8 mouse cellular contexts compared by ENCODE assay signal in the genomic region with DNA sequence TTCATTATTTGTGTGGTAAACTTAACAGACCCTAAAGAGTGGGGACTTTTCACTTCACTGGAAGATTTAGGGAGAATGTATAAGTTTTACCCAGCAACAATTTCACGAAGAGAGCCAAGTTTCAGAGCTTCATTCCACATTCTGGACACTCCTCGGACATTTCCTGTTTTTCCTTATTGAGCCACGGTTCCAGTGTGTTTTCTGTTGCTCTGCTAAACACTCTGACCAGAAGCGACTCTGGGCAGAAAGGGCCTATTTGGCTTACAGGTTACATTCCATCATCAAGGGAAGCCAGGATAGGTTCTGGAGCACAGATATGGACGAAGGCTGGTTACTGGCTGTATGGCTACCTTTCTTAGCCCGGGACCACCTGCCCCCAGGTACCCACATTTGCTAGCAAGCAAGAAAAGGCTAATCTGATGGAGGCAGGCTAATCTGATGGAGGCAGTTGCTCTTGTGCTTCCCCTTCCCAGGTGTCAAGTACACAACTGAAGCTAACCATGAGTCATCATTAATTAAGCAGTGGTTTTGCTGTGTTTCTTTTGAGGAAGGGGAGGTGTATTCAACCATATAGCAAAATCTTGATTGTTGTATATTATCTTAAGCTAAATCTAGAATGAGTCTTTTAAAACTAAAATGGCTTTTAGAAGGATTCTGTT. TPM values are rescaled to one million over a fixed set of nuclear protein-coding genes. Genes with fewer than 3 reads are reported as not detected.
A peak's percentile ranks its signal among the peaks of the same experiment; 100 is the strongest.
DNase-seq lines count a peak whose midpoint lies in the region; ATAC-seq and TF ChIP-seq lines count a peak whose summit lies in the region.

No protein-coding gene starts in this region.

- no peaks in the 10 kb centered on the region for H3K27me3 ChIP-seq in Patski
- no peaks in the 10 kb centered on the region for H3K27me3 ChIP-seq in hindbrain, embryonic 12.5 days
- no peaks in the 10 kb centered on the region for H3K27me3 ChIP-seq in midbrain, embryonic 14.5 days (ENCODE audit: control insufficient read depth, insufficient read depth, low read length)

- in situ Hi-C loops in Patski (cut with MboI; ENCODE audit: low pct_unique_long_range_greater_than_20kb): no loop called here

- WGBS in hindbrain, embryonic 12.5 days: 77% methylated on average over 6 of the region's 6 CpGs
- 86% methylated on average over 6 of the region's 6 CpGs for WGBS in midbrain, embryonic 14.5 days

- peak; percentile 15 for DNase-seq in kidney, adult 9 months
- DNase-seq in kidney, adult 18-20 months: no peak
- DNase-seq in Patski (ENCODE audit: low read depth, low spot score): peak; percentile 1
- no peak for DNase-seq in midbrain, embryonic 14.5 days
- no peak for DNase-seq in left cerebral cortex, postnatal 14 days (ENCODE audit: low spot score in 2 of 2)
- DNase-seq in thymus, adult 18-20 months: no peak
- no peak for DNase-seq in embryo, embryonic 9.5 days (ENCODE audit: extremely low spot score)

- POLR2A ChIA-PET in Patski (lab: Charles Lee): interaction anchor here (0.6 kb wide), 1 partner anchor 216 kb away, joined by 3 read pairs; no protein-coding TSS in a partner anchor

- CTCF ChIA-PET in Patski (lab: Charles Lee): interaction anchor here (0.9 to 1.0 kb wide), 2 partner anchors 9 to 233 kb away, joined by 3 read pairs; no protein-coding TSS in a partner anchor

- H3K4me3 ChIP-seq in hindbrain, embryonic 12.5 days: peak overlapping the region; percentile 75
- H3K4me3 ChIP-seq in midbrain, embryonic 14.5 days (replicated peaks; ENCODE audit: low read depth, low read length): peak overlapping the region; percentile 83

- H3K9ac ChIP-seq in hindbrain, embryonic 12.5 days: no peak overlapping the region
- H3K9ac ChIP-seq in midbrain, embryonic 14.5 days (replicated peaks; ENCODE audit: low read length): 0 out of 2 replicates have a peak overlapping the region, but pooled peaks have one; percentile 20

- peaks cover 14% of the 10 kb centered on the region for H3K36me3 ChIP-seq in hindbrain, embryonic 12.5 days
- H3K36me3 ChIP-seq in midbrain, embryonic 14.5 days (ENCODE audit: control insufficient read depth, insufficient read depth, low read length): peaks cover 18% of the 10 kb centered on the region; the same call in 1 of the 2 replicates

- no peak for ATAC-seq in Patski
- no peak for ATAC-seq in hindbrain, embryonic 12.5 days (ENCODE audit: low FRiP score)
- no peak for ATAC-seq in midbrain, embryonic 14.5 days (ENCODE audit: low FRiP score, low TSS enrichment)

- peaks cover 16% of the 10 kb centered on the region for H3K4me1 ChIP-seq in hindbrain, embryonic 12.5 days
- H3K4me1 ChIP-seq in midbrain, embryonic 14.5 days (ENCODE audit: control insufficient read depth, insufficient read depth, low read length): peaks cover 17% of the 10 kb centered on the region

- peak overlapping the region; percentile 59 for H3K4me2 ChIP-seq in hindbrain, embryonic 12.5 days (replicated peaks)
- H3K4me2 ChIP-seq in midbrain, embryonic 14.5 days (ENCODE audit: low read length): peak overlapping the region; percentile 68

- intact Hi-C loops in left cerebral cortex, postnatal 14 days (cut with DNase I): loop anchor here (5.0 to 10.0 kb wide), 2 partner anchors 50 to 118 kb away; a partner anchor contains a TSS

- H3K27ac ChIP-seq in hindbrain, embryonic 12.5 days: no peak overlapping the region
- no peak overlapping the region for H3K27ac ChIP-seq in midbrain, embryonic 14.5 days (replicated peaks; ENCODE audit: low read depth, low read length)

- no peak for TF ChIP-seq CTCF in Patski (IDR thresholded peaks at IDR 0.05)

- no peaks in the 10 kb centered on the region for H3K9me3 ChIP-seq in hindbrain, embryonic 12.5 days (replicated peaks)
- H3K9me3 ChIP-seq in midbrain, embryonic 14.5 days (ENCODE audit: control insufficient read depth, low read length): no peaks in the 10 kb centered on the region

RNA-seq across cellular contexts. Expression of a gene that starts 1.7 kb away (rescaled TPM):
- polyA plus RNA-seq in Patski (2021): 16.2 TPM
- polyA plus RNA-seq in hindbrain, embryonic 12.5 days (2016; fragmentation: Nextera tagmentation; extraction: Ambion mirVana): 7.8 and 7.9 TPM in 2 replicates
- polyA plus RNA-seq in midbrain, embryonic 14.5 days (2014; fragmentation: Nextera tagmentation; extraction: Ambion mirVana): 9.9 and 10.1 TPM in 2 replicates
- total RNA-seq in left cerebral cortex, postnatal 14 days (2021): 10 to 100 TPM; 15.4 to 15.5 TPM

RNA-seq across cellular contexts. Expression of a gene that starts 6.0 kb away (rescaled TPM):
- polyA plus RNA-seq in Patski (2021): not detected
- 0.46 and 0.53 TPM in 2 replicates for polyA plus RNA-seq in hindbrain, embryonic 12.5 days (2016; fragmentation: Nextera tagmentation; extraction: Ambion mirVana)
- 0.07 and 0.20 TPM in 2 replicates for polyA plus RNA-seq in midbrain, embryonic 14.5 days (2014; fragmentation: Nextera tagmentation; extraction: Ambion mirVana)
- total RNA-seq in left cerebral cortex, postnatal 14 days (2021): under 1 TPM in 1 of 2 experiments, not detected in 1; 0.24 TPM

Comparison
In these comparisons a context has a peak if more than half of its experiments do, and no peak if none do; other contexts are left out.
1. DNase-seq: peak in kidney, adult 9 months (single experiment) and Patski (single experiment); none in kidney, adult 18-20 months (single experiment), midbrain, embryonic 14.5 days (single experiment), left cerebral cortex, postnatal 14 days (0 of 2), thymus, adult 18-20 months (0 of 2) and embryo, embryonic 9.5 days (single experiment).